Mouse (Mus musculus): ENCODE results near the gene Parvb. TPM values are rescaled to one million over a fixed set of nuclear protein-coding genes. Genes with fewer than 3 reads are reported as not detected.

Parvb gene
- polyA plus RNA-seq, 1 experiment from 2014 or later: 2.8 TPM

DNA sequence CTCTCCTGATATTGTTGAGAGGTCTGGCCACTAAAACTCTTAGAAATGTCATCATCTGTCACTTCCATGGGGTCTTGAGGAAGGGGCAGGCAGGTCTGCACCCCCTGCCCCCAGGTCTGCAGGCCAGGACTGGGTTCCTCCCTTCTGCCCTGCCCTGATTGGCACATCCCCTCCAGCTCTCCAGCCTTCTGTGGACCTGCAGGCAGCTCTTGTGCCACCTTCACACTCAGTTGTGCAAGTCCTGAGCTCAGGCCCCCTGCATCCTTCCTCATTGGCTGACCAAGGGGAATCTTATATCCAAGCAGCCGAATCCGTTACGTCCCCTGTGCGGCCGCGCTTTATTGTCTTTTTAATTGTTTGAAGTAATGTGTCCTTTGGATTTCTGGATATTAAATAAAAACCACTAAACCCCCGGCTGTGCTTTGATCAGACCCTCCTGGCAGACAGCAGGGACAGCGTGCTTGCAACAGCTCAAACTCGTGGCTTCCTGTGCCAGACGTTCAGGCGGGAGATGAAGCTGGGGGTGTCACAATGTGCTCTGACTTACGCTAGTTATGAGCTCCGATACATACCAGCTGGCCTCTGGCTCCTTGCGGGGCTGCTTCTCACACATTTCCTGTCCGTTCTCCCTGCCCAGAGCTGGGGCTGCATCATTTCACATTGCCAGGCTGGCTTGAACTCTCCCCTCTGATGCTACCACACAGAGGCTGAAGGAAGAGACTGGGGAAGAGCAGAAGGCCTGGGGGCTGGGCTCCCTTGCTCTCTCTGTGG lies 83.6 kb downstream of the Parvb start:
- Histone ChIP-seq H3K36me3 (ENCODE audit: control insufficient read depth, insufficient read depth) (no peaks in the 10 kb centered on the region), H3K27me3 (replicated peaks; ENCODE audit: control insufficient read depth, insufficient read depth, low read length) (no peaks in the 10 kb centered on the region), H3K9me3 (ENCODE audit: control insufficient read depth) (no peaks in the 10 kb centered on the region), H3K4me2 (replicated peaks; ENCODE audit: low read depth) (no peak overlapping the region), H3K9ac (ENCODE audit: low read depth, low read length) (no peak overlapping the region), H3K27ac (ENCODE audit: low read depth, low read length) (no peak overlapping the region), H3K4me1 (replicated peaks; ENCODE audit: control insufficient read depth, insufficient read depth, low read length) (peaks cover 4% of the 10 kb centered on the region; the same call in 1 of the 2 replicates), H3K4me3 (ENCODE audit: low read depth, low read length) (no peak overlapping the region)
- no peak for TF ChIP-seq CTCF (IDR thresholded peaks at IDR 0.05; ENCODE audit: low read depth)
- 54% methylated on average over 15 of the region's 15 CpGs for WGBS
- no peak for ATAC-seq

DNA sequence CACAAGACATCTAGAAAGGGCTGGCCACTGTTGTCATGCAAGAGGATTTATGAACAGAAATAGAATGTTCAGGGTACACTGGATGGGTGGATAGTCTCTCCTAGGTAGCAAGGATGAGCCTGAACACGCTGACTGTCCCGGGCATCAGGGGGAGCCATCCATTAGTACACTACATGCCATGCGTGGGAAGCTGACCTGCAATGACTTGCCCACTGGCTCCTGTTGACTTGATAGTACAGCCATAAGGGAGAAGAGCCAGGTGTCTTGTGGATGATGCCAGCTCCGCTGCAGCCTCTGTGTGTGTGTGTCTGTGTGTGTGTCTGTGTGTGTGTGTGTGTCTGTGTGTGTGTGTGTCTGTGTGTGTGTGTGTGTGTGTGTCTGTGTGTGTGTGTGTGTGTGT lies 87.5 kb downstream of the Parvb start:
- WGBS: 93% methylated on average over 4 of the region's 4 CpGs
- H3K27me3 ChIP-seq (replicated peaks; ENCODE audit: control insufficient read depth, insufficient read depth, low read length): no peaks in the 10 kb centered on the region
- no peak overlapping the region for H3K4me3 ChIP-seq (ENCODE audit: low read depth, low read length)
- no peak overlapping the region for H3K27ac ChIP-seq (ENCODE audit: low read depth, low read length)
- H3K9me3 ChIP-seq (ENCODE audit: control insufficient read depth): no peaks in the 10 kb centered on the region
- no peaks in the 10 kb centered on the region for H3K36me3 ChIP-seq (ENCODE audit: control insufficient read depth, insufficient read depth)
- H3K9ac ChIP-seq (ENCODE audit: low read depth, low read length): no peak overlapping the region
- H3K4me2 ChIP-seq (replicated peaks; ENCODE audit: low read depth): no peak overlapping the region
- no peaks in the 10 kb centered on the region for H3K4me1 ChIP-seq (replicated peaks; ENCODE audit: control insufficient read depth, insufficient read depth, low read length)
- ATAC-seq: no peak
- no peak for TF ChIP-seq CTCF (IDR thresholded peaks at IDR 0.05; ENCODE audit: low read depth)

DNA sequence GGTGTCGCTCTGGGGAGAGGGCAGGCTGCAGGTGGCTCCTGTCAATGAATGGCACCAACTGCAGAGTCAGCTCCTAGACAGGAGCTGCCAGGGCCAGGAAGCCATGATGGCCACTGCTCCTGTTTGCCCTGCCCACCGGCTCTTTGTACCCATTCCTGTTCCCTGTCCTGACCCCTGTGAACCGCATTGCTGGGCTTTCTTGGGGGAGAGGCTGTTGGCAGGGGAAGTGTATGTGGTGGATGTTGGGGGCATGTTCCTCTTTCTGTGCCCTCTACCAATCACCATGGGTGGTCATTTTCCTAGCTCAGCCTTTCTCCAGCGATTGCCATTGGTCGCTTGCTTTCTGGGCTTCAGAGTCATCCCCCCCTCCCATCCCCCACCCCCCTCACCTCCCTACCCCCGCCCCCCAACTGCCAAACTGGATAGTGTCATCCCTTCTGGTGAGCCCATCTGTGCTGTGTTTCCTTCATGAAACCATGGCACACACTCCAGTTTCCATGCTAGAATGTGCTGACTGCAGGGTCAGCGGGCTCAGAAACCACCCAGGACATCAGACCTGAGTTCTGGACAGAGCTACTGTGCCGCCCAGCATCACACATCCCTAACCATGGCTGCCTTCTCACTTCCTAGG lies 89.8 kb downstream of the Parvb start:
- H3K27me3 ChIP-seq (replicated peaks; ENCODE audit: control insufficient read depth, insufficient read depth, low read length): no peaks in the 10 kb centered on the region
- H3K4me3 ChIP-seq (ENCODE audit: low read depth, low read length): no peak overlapping the region
- TF ChIP-seq CTCF (IDR thresholded peaks at IDR 0.05; ENCODE audit: low read depth): no peak
- no peak overlapping the region for H3K9ac ChIP-seq (ENCODE audit: low read depth, low read length)
- whole genome bisulfite sequencing: 76% methylated on average over 8 of the region's 8 CpGs
- no peaks in the 10 kb centered on the region for H3K4me1 ChIP-seq (replicated peaks; ENCODE audit: control insufficient read depth, insufficient read depth, low read length)
- no peaks in the 10 kb centered on the region for H3K9me3 ChIP-seq (ENCODE audit: control insufficient read depth)
- no peaks in the 10 kb centered on the region for H3K36me3 ChIP-seq (ENCODE audit: control insufficient read depth, insufficient read depth)
- no peak for ATAC-seq
- no peak overlapping the region for H3K4me2 ChIP-seq (replicated peaks; ENCODE audit: low read depth)
- no peak overlapping the region for H3K27ac ChIP-seq (ENCODE audit: low read depth, low read length)

DNA sequence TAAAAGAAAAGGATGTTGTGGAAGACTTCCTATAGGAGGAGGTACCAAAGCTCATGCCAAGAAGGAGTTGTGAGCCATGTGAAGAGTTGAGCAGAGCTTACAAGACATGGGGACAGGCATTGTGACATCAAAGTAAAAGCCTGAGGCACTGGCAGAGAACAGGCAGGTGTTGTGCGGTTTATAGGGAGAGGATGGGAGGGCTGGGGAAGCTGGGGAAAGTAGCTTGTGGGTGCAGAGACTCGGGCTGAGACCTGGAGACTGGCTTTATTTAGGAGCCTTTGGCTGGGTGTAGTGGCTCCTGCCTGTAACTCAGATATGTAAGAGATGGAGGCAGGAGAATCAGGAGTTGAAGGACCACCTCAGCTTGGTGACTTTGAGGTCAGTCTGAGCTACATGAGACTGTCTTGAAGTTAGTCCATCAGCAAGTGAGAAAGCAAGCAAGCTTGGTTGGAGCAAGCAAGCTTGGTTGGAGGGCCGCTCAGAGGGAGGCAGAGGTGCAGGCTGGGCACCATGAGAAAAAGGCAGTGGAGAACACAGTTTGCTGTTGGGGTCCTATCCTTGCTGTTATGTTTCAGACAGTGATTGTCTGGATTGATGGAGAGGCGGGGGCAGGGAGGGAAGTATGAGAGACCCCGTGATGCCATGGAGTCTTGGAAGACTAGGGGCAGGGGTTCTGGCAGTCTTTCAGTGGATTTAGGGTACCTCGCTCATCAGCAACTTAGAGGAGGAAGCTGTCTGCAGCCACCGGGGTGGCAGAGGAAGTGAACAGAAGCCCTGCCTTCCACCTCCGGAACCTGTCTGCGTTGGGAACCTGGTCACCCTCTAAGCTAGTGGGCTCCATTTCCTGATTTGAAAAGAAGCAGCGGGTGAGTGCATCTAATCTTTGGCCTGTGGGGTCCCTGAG lies 92.4 kb downstream of the Parvb start, which contains the start of gene Parvg:
Gene Parvg, plus strand, starts transcription at position 61 of the 904 bp plus-strand sequence.
- WGBS: 77% methylated on average over 10 of the region's 10 CpGs
- H3K36me3 ChIP-seq (ENCODE audit: control insufficient read depth, insufficient read depth): no peaks in the 10 kb centered on the region
- H3K4me3 ChIP-seq (ENCODE audit: low read depth, low read length): no peak within 1 kb of the TSS
- H3K27ac ChIP-seq (ENCODE audit: low read depth, low read length): no peak within 1 kb of the TSS
- H3K9me3 ChIP-seq (ENCODE audit: control insufficient read depth): no peaks in the 10 kb centered on the region
- no peak within 1 kb of the TSS for H3K4me2 ChIP-seq (replicated peaks; ENCODE audit: low read depth)
- no peak for TF ChIP-seq CTCF (IDR thresholded peaks at IDR 0.05; ENCODE audit: low read depth)
- no peaks in the 10 kb centered on the region for H3K4me1 ChIP-seq (replicated peaks; ENCODE audit: control insufficient read depth, insufficient read depth, low read length)
- H3K27me3 ChIP-seq (replicated peaks; ENCODE audit: control insufficient read depth, insufficient read depth, low read length): no peaks in the 10 kb centered on the region
- ATAC-seq: no peak
- H3K9ac ChIP-seq (ENCODE audit: low read depth, low read length): no peak within 1 kb of the TSS

DNA sequence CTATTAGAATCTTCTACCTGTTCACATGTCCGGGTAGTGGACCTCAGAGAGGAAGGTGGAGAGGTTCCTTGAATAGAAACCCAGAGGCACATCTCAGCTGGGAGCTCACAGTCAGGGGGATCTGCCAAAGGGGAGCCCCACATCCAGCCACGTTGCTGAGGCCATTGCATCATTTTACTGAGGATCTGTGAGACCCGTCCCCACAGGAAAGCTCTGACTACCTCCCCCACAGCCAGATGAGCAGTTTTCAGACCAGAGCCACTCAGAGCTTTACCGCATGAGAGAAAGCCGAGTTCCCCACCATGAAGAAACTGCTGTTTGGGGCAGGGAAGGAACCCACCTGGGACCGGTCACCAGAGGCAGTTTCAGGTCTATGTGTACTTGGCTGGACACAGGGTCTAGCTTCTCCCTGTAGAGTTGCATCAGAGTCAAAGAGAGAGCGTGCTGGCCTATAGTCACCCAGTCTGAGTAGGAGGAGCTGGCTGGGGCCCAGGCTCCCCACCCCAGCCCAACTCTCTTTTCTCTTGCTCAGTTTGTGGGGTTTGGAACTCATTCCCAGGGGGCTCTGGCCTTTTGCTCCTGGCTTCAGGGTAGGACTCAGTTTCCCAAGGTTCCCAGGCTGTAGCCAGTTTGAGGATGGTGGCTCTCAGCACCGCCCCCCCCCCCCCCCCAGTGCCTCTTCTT lies 93.2 kb downstream of the Parvb start:
- Histone ChIP-seq H3K27me3 (replicated peaks; ENCODE audit: control insufficient read depth, insufficient read depth, low read length) (no peaks in the 10 kb centered on the region), H3K9me3 (ENCODE audit: control insufficient read depth) (no peaks in the 10 kb centered on the region), H3K27ac (ENCODE audit: low read depth, low read length) (no peak overlapping the region), H3K4me1 (replicated peaks; ENCODE audit: control insufficient read depth, insufficient read depth, low read length) (no peaks in the 10 kb centered on the region), H3K4me2 (replicated peaks; ENCODE audit: low read depth) (no peak overlapping the region), H3K36me3 (ENCODE audit: control insufficient read depth, insufficient read depth) (no peaks in the 10 kb centered on the region), H3K9ac (ENCODE audit: low read depth, low read length) (no peak overlapping the region), H3K4me3 (ENCODE audit: low read depth, low read length) (no peak overlapping the region)
- no peak for TF ChIP-seq CTCF (IDR thresholded peaks at IDR 0.05; ENCODE audit: low read depth)
- no peak for ATAC-seq
- WGBS: 64% methylated on average over 8 of the region's 8 CpGs

Measured in intestine, postnatal 0 days (tissue).